ENCODE assay signal across 11 mouse cellular contexts in genomic region chr13:91858835-91859234, GRCm38 (mm10). TPM values are rescaled to one million over a fixed set of nuclear protein-coding genes. Genes with fewer than 3 reads are reported as not detected.
DNase-seq lines count a peak whose midpoint lies in the region; ATAC-seq and TF ChIP-seq lines count a peak whose summit lies in the region.
"Had no signal": no experiment of that assay in that cellular context is flagged by ENCODE, and none has a peak within 500 bp of the region (broad histone marks: within the 10 kb centered on the region; RNA-seq: fewer than 3 reads in every experiment).

No protein-coding gene starts in this region.

- no peaks in the 10 kb centered on the region for H3K36me3 ChIP-seq in lung, postnatal 0 days (ENCODE audit: insufficient read depth, low read length)
- no peaks in the 10 kb centered on the region for H3K36me3 ChIP-seq in splenic B cell, adult 2 months (ENCODE audit: control insufficient read depth, insufficient read depth, low read length, poor library complexity, severe bottlenecking)
- H3K36me3 ChIP-seq in forebrain, embryonic 14.5 days (ENCODE audit: control insufficient read depth, insufficient read depth, low read length) = no peaks in the 10 kb centered on the region

- H3K9ac ChIP-seq in lung, postnatal 0 days (replicated peaks; ENCODE audit: low read depth) = no peak overlapping the region
- no peak overlapping the region for H3K9ac ChIP-seq in forebrain, embryonic 14.5 days (ENCODE audit: low read length)

- TF ChIP-seq POLR2A in lung, adult 2 months (IDR thresholded peaks at IDR 0.05; ENCODE audit: borderline replicate concordance, extremely low read depth, low read depth, low read length) = no peak

- TF ChIP-seq CTCF in lung, postnatal 0 days (IDR thresholded peaks at IDR 0.05) = peak; percentile 52
- TF ChIP-seq CTCF in lung, adult 2 months (IDR thresholded peaks at IDR 0.05; ENCODE audit: insufficient read depth, low read length) = no peak

- TF ChIP-seq EP300 in lung, postnatal 0 days (IDR thresholded peaks at IDR 0.05) = no peak

- peak; percentile 33 for DNase-seq in gastrocnemius, postnatal 10 days
- DNase-seq in gastrocnemius, adult 8-10 months (ENCODE audit: low spot score in 2 of 2) = no peak
- no peak for DNase-seq in lung, postnatal 0 days (ENCODE audit: low spot score)
- no peak for DNase-seq in lung, adult 2 months
- DNase-seq in NIH3T3 (ENCODE audit: low read depth) = peak; percentile 22
- DNase-seq in splenic B cell, adult 2 months (ENCODE audit: low read depth, low spot score) = peak; percentile 39
- no peak for DNase-seq in forebrain, embryonic 14.5 days (ENCODE audit: low spot score)
- no peak for DNase-seq in layer of hippocampus, adult 9-10 months (ENCODE audit: low spot score)
- DNase-seq: right cerebral cortex, postnatal 25 days had no signal

- no peaks in the 10 kb centered on the region for H3K4me1 ChIP-seq in lung, postnatal 0 days (ENCODE audit: insufficient read depth, low read depth, low read length)
- H3K4me1 ChIP-seq in lung, adult 2 months (ENCODE audit: control insufficient read depth, insufficient read depth, low read length) = no peaks in the 10 kb centered on the region
- H3K4me1 ChIP-seq in forebrain, embryonic 14.5 days (ENCODE audit: control insufficient read depth, insufficient read depth, low read length) = no peaks in the 10 kb centered on the region

- H3K4me2 ChIP-seq in lung, postnatal 0 days (replicated peaks; ENCODE audit: low read depth, low read length) = no peak overlapping the region
- no peak overlapping the region for H3K4me2 ChIP-seq in forebrain, embryonic 14.5 days (ENCODE audit: low read length)
- H3K4me2 ChIP-seq: midbrain, embryonic 11.5 days had no signal

- no peak overlapping the region for H3K27ac ChIP-seq in lung, postnatal 0 days (ENCODE audit: low read length)
- H3K27ac ChIP-seq in forebrain, embryonic 14.5 days (ENCODE audit: low read depth, low read length) = no peak overlapping the region

- ATAC-seq in lung, postnatal 0 days = no peak
- ATAC-seq in forebrain, embryonic 14.5 days = no peak

- no peaks in the 10 kb centered on the region for H3K9me3 ChIP-seq in lung, postnatal 0 days (ENCODE audit: low read length)
- no peaks in the 10 kb centered on the region for H3K9me3 ChIP-seq in forebrain, embryonic 14.5 days (replicated peaks; ENCODE audit: control insufficient read depth, low read length)

- H3K4me3 ChIP-seq in lung, postnatal 0 days (ENCODE audit: low read depth, low read length) = no peak overlapping the region
- no peak overlapping the region for H3K4me3 ChIP-seq in lung, adult 2 months (replicated peaks; ENCODE audit: extremely low read depth, low read depth, low read length)
- H3K4me3 ChIP-seq in forebrain, embryonic 14.5 days (ENCODE audit: low read depth, low read length) = no peak overlapping the region

- H3K27me3 ChIP-seq in lung, postnatal 0 days (replicated peaks; ENCODE audit: insufficient read depth, low read length) = no peaks in the 10 kb centered on the region
- H3K27me3 ChIP-seq in splenic B cell, adult 2 months (ENCODE audit: control insufficient read depth, insufficient read depth, low read length, poor library complexity, severe bottlenecking) = no peaks in the 10 kb centered on the region
- no peaks in the 10 kb centered on the region for H3K27me3 ChIP-seq in forebrain, embryonic 14.5 days (replicated peaks; ENCODE audit: control insufficient read depth, insufficient read depth, low read length)

- 80% methylated on average over 7 of the region's 7 CpGs for WGBS in lung, postnatal 0 days
- 77% methylated on average over 7 of the region's 7 CpGs for WGBS in lung, adult 2 months
- WGBS in forebrain, embryonic 14.5 days = 70% methylated on average over 7 of the region's 7 CpGs

RNA-seq across cellular contexts. Expression of gene Ckmt2, which starts 17.9 kb away (rescaled TPM):
- total RNA-seq in gastrocnemius, postnatal 10 days (2021) = 100 to 1,000 TPM; 318 to 430 TPM
- total RNA-seq in gastrocnemius, adult 8-10 months (2022) = 1,000 to 10,000 TPM in 3 of 4 experiments, 100 to 1,000 TPM in 1; 968 to 1,187 (median 1,152) TPM
- 0.20 and 0.44 TPM in 2 replicates for polyA plus RNA-seq in lung, postnatal 0 days (2015; fragmentation: Nextera tagmentation; extraction: Ambion mirVana)
- polyA plus RNA-seq in lung, adult 2 months (2012; rRNA removed) = 13.5 and 28.5 TPM in 2 replicates
- polyA plus RNA-seq in forebrain, embryonic 14.5 days (2014; fragmentation: Nextera tagmentation; extraction: Ambion mirVana) = not detected in 2 replicates
- total RNA-seq: left cerebral cortex, postnatal 10 days had no signal
- polyA plus RNA-seq: midbrain, embryonic 11.5 days had no signal

RNA-seq across cellular contexts. Expression of gene Zcchc9, which starts 51.3 kb away (rescaled TPM):
- 10 to 100 TPM; 13.9 to 17.0 TPM for total RNA-seq in gastrocnemius, postnatal 10 days (2021)
- 10 to 100 TPM; 11.6 to 13.1 (median 12.6) TPM for total RNA-seq in gastrocnemius, adult 8-10 months (2022)
- polyA plus RNA-seq in lung, postnatal 0 days (2015; fragmentation: Nextera tagmentation; extraction: Ambion mirVana) = 22.3 and 23.9 TPM in 2 replicates
- 5.9 and 11.3 TPM in 2 replicates for polyA plus RNA-seq in lung, adult 2 months (2012; rRNA removed)
- 9.8 and 12.8 TPM in 2 replicates for polyA plus RNA-seq in forebrain, embryonic 14.5 days (2014; fragmentation: Nextera tagmentation; extraction: Ambion mirVana)

Comparison
In these comparisons a context has a peak if more than half of its experiments do, and no peak if none do; other contexts are left out.
1. DNase-seq: peak in gastrocnemius, postnatal 10 days (single experiment), NIH3T3 (single experiment) and splenic B cell, adult 2 months (single experiment); none in gastrocnemius, adult 8-10 months (0 of 2), lung, postnatal 0 days (single experiment), lung, adult 2 months (single experiment), forebrain, embryonic 14.5 days (single experiment) and layer of hippocampus, adult 9-10 months (single experiment).
2. RNA of gene Ckmt2, which starts 17.9 kb away (polyA plus RNA-seq): 13.5 to 28.5 TPM in lung, adult 2 months; 0.20 to 0.44 TPM in lung, postnatal 0 days and not detected in forebrain, embryonic 14.5 days; every median in the first group is over 10 times any median in the second.